In the genomic region with DNA sequence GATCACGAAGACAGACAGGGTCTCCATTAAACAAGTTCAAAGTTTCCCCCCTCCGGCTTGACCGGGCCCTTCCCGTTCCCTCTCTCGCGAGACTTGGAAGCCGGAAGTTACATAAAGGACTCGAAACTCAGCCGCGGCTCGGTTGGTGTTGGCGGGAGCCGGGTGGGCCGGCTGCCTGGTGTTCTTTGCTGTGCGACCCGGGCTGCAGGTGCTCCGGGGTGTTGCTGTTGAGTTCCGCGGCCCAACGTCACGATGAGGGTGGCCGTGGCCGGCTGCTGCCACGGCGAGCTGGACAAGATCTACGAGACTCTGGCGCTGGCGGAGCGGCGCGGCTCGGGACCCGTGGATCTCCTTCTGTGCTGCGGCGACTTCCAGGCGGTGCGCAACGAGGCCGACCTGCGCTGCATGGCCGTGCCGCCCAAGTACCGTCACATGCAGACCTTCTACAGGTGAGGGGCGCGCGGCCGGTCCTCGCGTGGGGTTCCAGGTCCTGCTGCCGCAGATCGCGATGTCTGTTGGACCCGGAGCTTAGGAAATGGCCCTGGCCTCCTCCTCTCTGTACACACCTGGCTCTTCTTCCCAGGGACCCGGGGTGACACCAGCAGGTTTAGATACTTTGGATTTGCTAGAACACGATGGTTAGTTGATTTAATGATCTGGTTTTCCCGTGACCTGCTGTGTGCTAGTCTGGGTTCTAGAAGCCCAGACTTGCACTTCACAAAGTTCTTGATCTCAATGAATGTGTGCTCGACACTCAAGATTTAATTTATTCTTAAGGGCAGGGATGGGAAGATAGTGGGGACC, we compare ENCODE assay signal across 8 mouse cellular contexts. TPM values are rescaled to one million over a fixed set of nuclear protein-coding genes. Genes with fewer than 3 reads are reported as not detected.
DNase-seq lines count a peak whose midpoint lies in the region; ATAC-seq and TF ChIP-seq lines count a peak whose summit lies in the region.

A gene (plus strand): TSS at position 123 of the 804 bp plus-strand sequence.

- peak within 1 kb of the TSS; percentile 92 for H3K9ac ChIP-seq in heart, embryonic 15.5 days
- H3K9ac ChIP-seq in liver, embryonic 14.5 days (replicated peaks), result peak within 1 kb of the TSS; percentile 91
- peak within 1 kb of the TSS; percentile 90 for H3K9ac ChIP-seq in neural tube, embryonic 11.5 days (ENCODE audit: low read length)
- H3K9ac ChIP-seq in stomach, postnatal 0 days (ENCODE audit: low read length), result peak within 1 kb of the TSS; percentile 96

- DNase-seq in CD4-positive, CD25-positive, alpha-beta regulatory T cell, adult 2 months (ENCODE audit: low read depth, low spot score), result peak; percentile 93
- peak; percentile 59 for DNase-seq in fibroblast of lung, adult 2 months (ENCODE audit: low read depth)
- DNase-seq in kidney, postnatal 25 days, result peak; percentile 96 to 98
- DNase-seq in liver, embryonic 14.5 days (ENCODE audit: low read depth in 3 of 3, low spot score in 3 of 3), result peak; percentile 81 to 86 (median 84)
- DNase-seq in neural tube, embryonic 11.5 days (ENCODE audit: low spot score), result peak; percentile 90
- peak; percentile 91 for DNase-seq in stomach, postnatal 0 days (ENCODE audit: low spot score)

- peak; percentile 81 for TF ChIP-seq EP300 in liver, embryonic 14.5 days (IDR thresholded peaks at IDR 0.05; ENCODE audit: low read depth)
- TF ChIP-seq EP300 in stomach, postnatal 0 days (optimal IDR thresholded peaks at IDR 0.05), result peak; percentile 99

- H3K36me3 ChIP-seq in heart, embryonic 15.5 days, result 0 out of 2 replicates have a peak, but pooled peaks cover 6% of the 10 kb centered on the region
- peaks cover 10% of the 10 kb centered on the region for H3K36me3 ChIP-seq in liver, embryonic 14.5 days (replicated peaks; ENCODE audit: control insufficient read depth, insufficient read depth, low read depth)
- H3K36me3 ChIP-seq in neural tube, embryonic 11.5 days (ENCODE audit: control insufficient read depth, insufficient read depth, low read length), result no peaks in the 10 kb centered on the region; the same call in 1 of the 2 replicates
- H3K36me3 ChIP-seq in stomach, postnatal 0 days (ENCODE audit: control insufficient read depth, insufficient read depth, low read length), result no peaks in the 10 kb centered on the region

- no peaks in the 10 kb centered on the region for H3K9me3 ChIP-seq in heart, embryonic 15.5 days (replicated peaks)
- H3K9me3 ChIP-seq in liver, embryonic 14.5 days (ENCODE audit: control insufficient read depth, low read length), result no peaks in the 10 kb centered on the region
- no peaks in the 10 kb centered on the region for H3K9me3 ChIP-seq in neural tube, embryonic 11.5 days (ENCODE audit: control insufficient read depth, low read length)
- H3K9me3 ChIP-seq in stomach, postnatal 0 days (ENCODE audit: control insufficient read depth, low read length), result no peaks in the 10 kb centered on the region

- under 1% methylated on average over 57 of the region's 57 CpGs for WGBS in heart, embryonic 15.5 days
- WGBS in liver, embryonic 14.5 days (ENCODE audit: insufficient replicate concordance), result under 1% methylated on average over 57 of the region's 57 CpGs
- under 1% methylated on average over 57 of the region's 57 CpGs for WGBS in neural tube, embryonic 11.5 days
- under 1% methylated on average over 57 of the region's 57 CpGs for WGBS in stomach, postnatal 0 days

- peak within 1 kb of the TSS; percentile 35; the same call in 1 of the 2 replicates for H3K27ac ChIP-seq in brown adipose tissue, adult 24 weeks (replicated peaks; ENCODE audit: low read depth, low read length)
- peak within 1 kb of the TSS; percentile 71 for H3K27ac ChIP-seq in heart, embryonic 15.5 days
- peak within 1 kb of the TSS; percentile 38 for H3K27ac ChIP-seq in liver, embryonic 14.5 days
- peak within 1 kb of the TSS; percentile 45; the same call in 1 of the 2 replicates for H3K27ac ChIP-seq in neural tube, embryonic 11.5 days (ENCODE audit: low read depth, low read length)
- H3K27ac ChIP-seq in stomach, postnatal 0 days (replicated peaks), result peak within 1 kb of the TSS; percentile 88

- TF ChIP-seq CTCF in liver, embryonic 14.5 days (IDR thresholded peaks at IDR 0.05; ENCODE audit: low read depth), result no peak
- TF ChIP-seq CTCF in stomach, postnatal 0 days (IDR thresholded peaks at IDR 0.05; ENCODE audit: low read depth), result no peak

- ATAC-seq in heart, embryonic 15.5 days (replicated peaks; ENCODE audit: insufficient number of reproducible peaks, insufficient read depth, low FRiP score, low read depth), result peak; percentile 96
- peak; percentile 94 for ATAC-seq in liver, embryonic 14.5 days (ENCODE audit: insufficient read depth)
- peak; percentile 91 for ATAC-seq in neural tube, embryonic 11.5 days (ENCODE audit: insufficient read depth, low FRiP score, low TSS enrichment)
- peak; percentile 97 for ATAC-seq in stomach, postnatal 0 days (ENCODE audit: low FRiP score, low TSS enrichment)

- H3K4me3 ChIP-seq in brown adipose tissue, adult 24 weeks (ENCODE audit: insufficient read depth, low read depth, low read length), result peak within 1 kb of the TSS; percentile 94
- peak within 1 kb of the TSS; percentile 89 for H3K4me3 ChIP-seq in heart, embryonic 15.5 days
- peak within 1 kb of the TSS; percentile 66 to 95 for H3K4me3 ChIP-seq in liver, embryonic 14.5 days (ENCODE audit: insufficient read depth in 1 of 2, low read depth in 2 of 2, low read length in 2 of 2)
- peak within 1 kb of the TSS; percentile 82 for H3K4me3 ChIP-seq in neural tube, embryonic 11.5 days (ENCODE audit: low read depth, low read length)
- peak within 1 kb of the TSS; percentile 93 for H3K4me3 ChIP-seq in stomach, postnatal 0 days (ENCODE audit: low read depth, low read length)

- no peaks in the 10 kb centered on the region for H3K27me3 ChIP-seq in heart, embryonic 15.5 days
- no peaks in the 10 kb centered on the region for H3K27me3 ChIP-seq in liver, embryonic 14.5 days (ENCODE audit: control insufficient read depth, insufficient read depth, low read length)
- H3K27me3 ChIP-seq in neural tube, embryonic 11.5 days (ENCODE audit: control insufficient read depth, insufficient read depth, low read length), result 0 out of 2 replicates have a peak, but pooled peaks cover 2% of the 10 kb centered on the region
- H3K27me3 ChIP-seq in stomach, postnatal 0 days (ENCODE audit: control insufficient read depth, insufficient read depth, low read length), result no peaks in the 10 kb centered on the region

- no peaks in the 10 kb centered on the region for H3K4me1 ChIP-seq in brown adipose tissue, adult 24 weeks (ENCODE audit: control insufficient read depth, insufficient read depth, insufficient read length, low read length)
- peaks cover 8% of the 10 kb centered on the region for H3K4me1 ChIP-seq in heart, embryonic 15.5 days (replicated peaks)
- H3K4me1 ChIP-seq in liver, embryonic 14.5 days (replicated peaks; ENCODE audit: control insufficient read depth in 2 of 2, insufficient read depth in 2 of 2, low read length in 1 of 2), result peaks cover 4 to 9% of the 10 kb centered on the region in 2 experiments
- H3K4me1 ChIP-seq in neural tube, embryonic 11.5 days (ENCODE audit: control insufficient read depth, insufficient read depth, low read length), result peaks cover 2% of the 10 kb centered on the region; the same call in 1 of the 2 replicates
- H3K4me1 ChIP-seq in stomach, postnatal 0 days (replicated peaks; ENCODE audit: control insufficient read depth, insufficient read depth), result no peaks in the 10 kb centered on the region

- peak within 1 kb of the TSS; percentile 73 for H3K4me2 ChIP-seq in heart, embryonic 15.5 days
- peak within 1 kb of the TSS; percentile 73 for H3K4me2 ChIP-seq in liver, embryonic 14.5 days (ENCODE audit: low read depth)
- peak within 1 kb of the TSS; percentile 69 for H3K4me2 ChIP-seq in neural tube, embryonic 11.5 days (ENCODE audit: low read depth)
- H3K4me2 ChIP-seq in stomach, postnatal 0 days (replicated peaks; ENCODE audit: low read depth), result peak within 1 kb of the TSS; percentile 88

RNA-seq across cellular contexts. Expression of the gene that starts here (rescaled TPM):
- 6.0 and 6.6 TPM in 2 replicates for polyA plus RNA-seq in brown adipose tissue, adult 24 weeks (2012; ENCODE audit: insufficient read depth, insufficient read length, missing spikeins)
- polyA plus RNA-seq in heart, embryonic 15.5 days (2015; fragmentation: Nextera tagmentation; extraction: Ambion mirVana), result 14.0 and 19.5 TPM in 2 replicates
- 6.4 and 10.4 TPM in 2 replicates for polyA plus RNA-seq in liver, embryonic 14.5 days (2012; rRNA removed)
- 12.4 and 13.3 TPM in 2 replicates for polyA plus RNA-seq in liver, embryonic 14.5 days (2014; fragmentation: Nextera tagmentation; extraction: Ambion mirVana)
- polyA plus RNA-seq in neural tube, embryonic 11.5 days (2014; fragmentation: Nextera tagmentation; extraction: Ambion mirVana), result 31.1 and 35.2 TPM in 2 replicates
- 14.2 and 15.5 TPM in 2 replicates for polyA plus RNA-seq in stomach, postnatal 0 days (2015; fragmentation: Nextera tagmentation; extraction: Ambion mirVana)

Comparison
In these comparisons a context has a peak if more than half of its experiments do, and no peak if none do; other contexts are left out.
1. Peak in every context shown above with its lines: DNase-seq, ATAC-seq, H3K4me3 ChIP-seq and H3K27ac ChIP-seq.
2. H3K27ac ChIP-seq: peak in every context shown above with its lines; median percentile 88 in stomach, postnatal 0 days; 71 in heart, embryonic 15.5 days; 45 in neural tube, embryonic 11.5 days; 38 in liver, embryonic 14.5 days; 35 in brown adipose tissue, adult 24 weeks.